Mouse (Mus musculus) limb, embryonic 10.5 days (tissue): Measurements from ENCODE around the gene Fv1. TPM values are rescaled to one million over a fixed set of nuclear protein-coding genes. Genes with fewer than 3 reads are reported as not detected.
A peak's percentile ranks its signal among the peaks of the same experiment; 100 is the strongest.

Source experiments
- DNase-seq: peaks from one replicate; pipeline ENCODE4 v3.0.0-alpha.2; 2017; ENCODE audit warnings: low spot score
- H3K27ac ChIP-seq: fragments of 300-500 bp; sonication (generic); 2 replicates; pipeline ENCODE4 v1.5.1; 2016; ENCODE audit warnings: mild to moderate bottlenecking
- H3K27me3 ChIP-seq: fragments of 300-500 bp; sonication (generic); 2 replicates; pipeline ENCODE4 v1.6.1; 2016; ENCODE audit warnings: low read depth, mild to moderate bottlenecking; ENCODE audit not compliant: poor library complexity, severe bottlenecking
- H3K36me3 ChIP-seq: fragments of 300-500 bp; sonication (generic); 2 replicates; pipeline ENCODE4 v1.6.1; 2016; ENCODE audit warnings: mild to moderate bottlenecking, moderate library complexity
- H3K4me1 ChIP-seq: fragments of 300-500 bp; sonication (generic); 2 replicates; pipeline ENCODE4 v1.6.1; 2016
- H3K4me3 ChIP-seq: fragments of 300-500 bp; sonication (generic); 2 replicates; pipeline ENCODE4 v1.5.1; 2016; ENCODE audit warnings: mild to moderate bottlenecking, moderate library complexity
- H3K9me3 ChIP-seq: fragments of 300-500 bp; sonication (generic); replicated peaks from 2 replicates; pipeline ENCODE4 v1.6.1; 2016; ENCODE audit warnings: mild to moderate bottlenecking
- WGBS: fragments of 180-500 bp; shearing (Covaris S2); methylation state at CpG from one replicate; pipeline ENCODE4 v1.1.7; 2016; 5-methylcytosine and 5-hydroxymethylcytosine counted together
- polyA plus RNA-seq: library from polyadenylated mRNA; unstranded; fragments of >200 nt; fragmentation: Nextera tagmentation; extraction: Ambion mirVana; gene quantifications from 2 replicates; pipeline ENCODE4 v1.2.1, GENCODE M21; 2016

Fv1 gene
- polyA plus RNA-seq, 1 experiment from 2014 or later: 13.7 TPM

GRCm38 (mm10) chr4:147895815-147896330, 27.1 kb downstream of the Fv1 start:
- no peak for DNase-seq
- no peaks in the 10 kb centered on the region for H3K27me3 ChIP-seq
- H3K27ac ChIP-seq: no peak overlapping the region
- H3K4me1 ChIP-seq: no peaks in the 10 kb centered on the region
- H3K9me3 ChIP-seq: no peaks in the 10 kb centered on the region
- H3K36me3 ChIP-seq: peaks cover 99% of the 10 kb centered on the region
- whole genome bisulfite sequencing: 91% methylated on average over 4 of the region's 4 CpGs
- no peak overlapping the region for H3K4me3 ChIP-seq

GRCm38 (mm10) chr4:147896411-147896810, 27.6 kb downstream of the Fv1 start:
- no peak overlapping the region for H3K4me3 ChIP-seq
- H3K9me3 ChIP-seq: no peaks in the 10 kb centered on the region
- no peak for DNase-seq
- H3K27me3 ChIP-seq: no peaks in the 10 kb centered on the region
- H3K36me3 ChIP-seq: peaks cover 95% of the 10 kb centered on the region
- no peak overlapping the region for H3K27ac ChIP-seq
- 60% methylated on average over 1 of the region's 1 CpGs for WGBS
- no peaks in the 10 kb centered on the region for H3K4me1 ChIP-seq

GRCm38 (mm10) chr4:147897348-147897747, 28.6 kb downstream of the Fv1 start:
- no peak for DNase-seq
- H3K27ac ChIP-seq: no peak overlapping the region
- no peaks in the 10 kb centered on the region for H3K4me1 ChIP-seq

GRCm38 (mm10) chr4:147900452-147900851, 31.7 kb downstream of the Fv1 start:
- Histone ChIP-seq H3K27ac (no peak overlapping the region), H3K4me3 (no peak overlapping the region), H3K27me3 (no peaks in the 10 kb centered on the region), H3K9me3 (no peaks in the 10 kb centered on the region), H3K4me1 (peaks cover 11% of the 10 kb centered on the region), H3K36me3 (peaks cover 72% of the 10 kb centered on the region)
- DNase-seq: no peak
- WGBS: 88% methylated on average over 7 of the region's 7 CpGs

More at GRCm38 (mm10) chr4:147897348-147897747, 28.6 kb downstream of the Fv1 start:
- Histone ChIP-seq H3K36me3 (peaks cover 93% of the 10 kb centered on the region), H3K9me3 (no peaks in the 10 kb centered on the region), H3K27me3 (no peaks in the 10 kb centered on the region), H3K4me3 (no peak overlapping the region)
- WGBS: 82% methylated on average over 3 of the region's 3 CpGs

- Histone ChIP-seq H3K36me3 (peaks cover 47% of the 10 kb centered on the region), H3K4me1 (peaks cover 11% of the 10 kb centered on the region), H3K27me3 (no peaks in the 10 kb centered on the region), H3K9me3 (no peaks in the 10 kb centered on the region), H3K4me3 (peak overlapping the region; percentile 95; the same call in 1 of the 2 replicates), H3K27ac (no peak overlapping the region)
- 94% methylated on average over 12 of the region's 12 CpGs for WGBS
- DNase-seq: no peak
These were observed 34.2 kb downstream of the Fv1 start for GRCm38 (mm10) chr4:147902906-147903500.

GRCm38 (mm10) chr4:147903601-147904000, 34.8 kb downstream of the Fv1 start:
- peak overlapping the region; percentile 95 for H3K4me3 ChIP-seq
- peaks cover 11% of the 10 kb centered on the region for H3K4me1 ChIP-seq
- H3K36me3 ChIP-seq: peaks cover 41% of the 10 kb centered on the region
- 79% methylated on average over 3 of the region's 3 CpGs for WGBS
- no peak overlapping the region for H3K27ac ChIP-seq
- no peaks in the 10 kb centered on the region for H3K9me3 ChIP-seq
- DNase-seq: no peak
- no peaks in the 10 kb centered on the region for H3K27me3 ChIP-seq

GRCm38 (mm10) chr4:147904313-147905089, 35.7 kb downstream of the Fv1 start, which contains the start of gene Mfn2:
TSS of gene Mfn2 (minus strand) at chr4:147904704.
- WGBS: under 1% methylated on average over 59 of the region's 59 CpGs
- Histone ChIP-seq H3K27me3 (no peaks in the 10 kb centered on the region), H3K36me3 (peaks cover 32% of the 10 kb centered on the region), H3K27ac (peak within 1 kb of the TSS; percentile 99), H3K4me1 (peaks cover 11% of the 10 kb centered on the region), H3K4me3 (peak within 1 kb of the TSS; percentile 95), H3K9me3 (no peaks in the 10 kb centered on the region)
- peak; percentile 92 for DNase-seq

- Histone ChIP-seq H3K4me3 (peak overlapping the region; percentile 95), H3K4me1 (peaks cover 11% of the 10 kb centered on the region), H3K36me3 (peaks cover 32% of the 10 kb centered on the region), H3K27me3 (no peaks in the 10 kb centered on the region), H3K27ac (peak overlapping the region; percentile 99), H3K9me3 (no peaks in the 10 kb centered on the region)
- no peak for DNase-seq
- 4% methylated on average over 8 of the region's 8 CpGs for WGBS
These were observed 36.4 kb downstream of the Fv1 start for GRCm38 (mm10) chr4:147905090-147905659.

- DNase-seq: no peak
- Histone ChIP-seq H3K4me1 (peaks cover 11% of the 10 kb centered on the region), H3K36me3 (peaks cover 33% of the 10 kb centered on the region), H3K9me3 (no peaks in the 10 kb centered on the region), H3K27me3 (no peaks in the 10 kb centered on the region), H3K4me3 (no peak overlapping the region), H3K27ac (no peak overlapping the region)
- WGBS: 84% methylated on average over 5 of the region's 5 CpGs
These were observed 37.5 kb downstream of the Fv1 start for GRCm38 (mm10) chr4:147906230-147906629.

GRCm38 (mm10) chr4:147909486-147909885, 40.7 kb downstream of the Fv1 start:
- Histone ChIP-seq H3K36me3 (peaks cover 37% of the 10 kb centered on the region), H3K4me3 (no peak overlapping the region), H3K27ac (no peak overlapping the region), H3K27me3 (no peaks in the 10 kb centered on the region), H3K9me3 (no peaks in the 10 kb centered on the region), H3K4me1 (peaks cover 4% of the 10 kb centered on the region)
- WGBS: 94% methylated on average over 5 of the region's 5 CpGs
- no peak for DNase-seq

GRCm38 (mm10) chr4:147918459-147919121, 49.8 kb downstream of the Fv1 start:
- Histone ChIP-seq H3K27me3 (no peaks in the 10 kb centered on the region), H3K9me3 (no peaks in the 10 kb centered on the region), H3K4me3 (no peak overlapping the region), H3K27ac (no peak overlapping the region), H3K4me1 (peaks cover 8% of the 10 kb centered on the region; the same call in 1 of the 2 replicates), H3K36me3 (peaks cover 76% of the 10 kb centered on the region)
- WGBS: 65% methylated on average over 7 of the region's 7 CpGs
- no peak for DNase-seq
